Mouse (Mus musculus): ENCODE results near the gene Atp1a4. TPM values are rescaled to one million over a fixed set of nuclear protein-coding genes. Genes with fewer than 3 reads are reported as not detected.
A peak's percentile ranks its signal among the peaks of the same experiment; 100 is the strongest.

Atp1a4 gene
- polyA plus RNA-seq (2015; fragmentation: Nextera tagmentation; extraction: Ambion mirVana) = not detected in 2 replicates

GRCm38 (mm10) chr1:172258314-172258713 is at the start of gene Atp1a4:
Gene Atp1a4 (minus strand): TSS chr1:172258414.
- WGBS = 84% methylated on average over 6 of the region's 6 CpGs
- Histone ChIP-seq H3K36me3 (no peaks in the 10 kb centered on the region), H3K27ac (no peak within 1 kb of the TSS), H3K4me3 (no peak within 1 kb of the TSS), H3K9ac (no peak within 1 kb of the TSS), H3K4me1 (no peaks in the 10 kb centered on the region), H3K9me3 (no peaks in the 10 kb centered on the region), H3K27me3 (no peaks in the 10 kb centered on the region), H3K4me2 (no peak within 1 kb of the TSS)
- ATAC-seq (ENCODE audit: insufficient number of reproducible peaks, insufficient read depth, low FRiP score, low TSS enrichment, low read depth) = no peak

GRCm38 (mm10) chr1:172307936-172308335 is 49.7 kb upstream of the Atp1a4 start:
- Histone ChIP-seq H3K9ac (no peak overlapping the region), H3K27me3 (no peaks in the 10 kb centered on the region), H3K36me3 (no peaks in the 10 kb centered on the region), H3K27ac (0 out of 2 replicates have a peak overlapping the region, but pooled peaks have one; percentile 33), H3K4me2 (no peak overlapping the region), H3K9me3 (no peaks in the 10 kb centered on the region), H3K4me3 (no peak overlapping the region), H3K4me1 (peaks cover 26% of the 10 kb centered on the region)
- ATAC-seq (ENCODE audit: insufficient number of reproducible peaks, insufficient read depth, low FRiP score, low TSS enrichment, low read depth) = no peak
- WGBS = 58% methylated on average over 10 of the region's 10 CpGs

GRCm38 (mm10) chr1:172306885-172307284 is 48.7 kb upstream of the Atp1a4 start:
- H3K4me3 ChIP-seq = no peak overlapping the region
- no peak overlapping the region for H3K4me2 ChIP-seq
- no peak overlapping the region for H3K9ac ChIP-seq
- no peaks in the 10 kb centered on the region for H3K36me3 ChIP-seq
- H3K27me3 ChIP-seq = no peaks in the 10 kb centered on the region
- peaks cover 25% of the 10 kb centered on the region for H3K4me1 ChIP-seq
- WGBS = 66% methylated on average over 6 of the region's 6 CpGs
- H3K27ac ChIP-seq = no peak overlapping the region
- no peaks in the 10 kb centered on the region for H3K9me3 ChIP-seq
- no peak for ATAC-seq (ENCODE audit: insufficient number of reproducible peaks, insufficient read depth, low FRiP score, low TSS enrichment, low read depth)

- ATAC-seq (ENCODE audit: insufficient number of reproducible peaks, insufficient read depth, low FRiP score, low TSS enrichment, low read depth) = no peak
- 71% methylated on average over 4 of the region's 4 CpGs for WGBS
- no peaks in the 10 kb centered on the region for H3K36me3 ChIP-seq
- no peak overlapping the region for H3K4me2 ChIP-seq
- H3K9me3 ChIP-seq = no peaks in the 10 kb centered on the region
- no peak overlapping the region for H3K9ac ChIP-seq
- H3K27me3 ChIP-seq = no peaks in the 10 kb centered on the region
- no peak overlapping the region for H3K4me3 ChIP-seq
- H3K4me1 ChIP-seq = peaks cover 29% of the 10 kb centered on the region
- no peak overlapping the region for H3K27ac ChIP-seq
Observed at GRCm38 (mm10) chr1:172306196-172306595, 48.0 kb upstream of the Atp1a4 start.

GRCm38 (mm10) chr1:172305635-172306034 is 47.4 kb upstream of the Atp1a4 start:
- Histone ChIP-seq H3K4me3 (no peak overlapping the region), H3K27ac (no peak overlapping the region), H3K9me3 (no peaks in the 10 kb centered on the region), H3K4me1 (peaks cover 28% of the 10 kb centered on the region), H3K4me2 (no peak overlapping the region), H3K36me3 (no peaks in the 10 kb centered on the region), H3K9ac (no peak overlapping the region), H3K27me3 (no peaks in the 10 kb centered on the region)
- no peak for ATAC-seq (ENCODE audit: insufficient number of reproducible peaks, insufficient read depth, low FRiP score, low TSS enrichment, low read depth)
- 76% methylated on average over 3 of the region's 3 CpGs for WGBS

GRCm38 (mm10) chr1:172305153-172305552 is 46.9 kb upstream of the Atp1a4 start:
- H3K9ac ChIP-seq = no peak overlapping the region
- no peaks in the 10 kb centered on the region for H3K36me3 ChIP-seq
- no peaks in the 10 kb centered on the region for H3K9me3 ChIP-seq
- no peak overlapping the region for H3K27ac ChIP-seq
- H3K4me3 ChIP-seq = no peak overlapping the region
- peaks cover 23% of the 10 kb centered on the region for H3K4me1 ChIP-seq
- 93% methylated on average over 2 of the region's 2 CpGs for WGBS
- H3K4me2 ChIP-seq = no peak overlapping the region
- no peak for ATAC-seq (ENCODE audit: insufficient number of reproducible peaks, insufficient read depth, low FRiP score, low TSS enrichment, low read depth)
- no peaks in the 10 kb centered on the region for H3K27me3 ChIP-seq

GRCm38 (mm10) chr1:172304443-172304842 is 46.2 kb upstream of the Atp1a4 start:
- no peak overlapping the region for H3K27ac ChIP-seq
- no peaks in the 10 kb centered on the region for H3K9me3 ChIP-seq
- 78% methylated on average over 6 of the region's 6 CpGs for WGBS
- no peak overlapping the region for H3K4me3 ChIP-seq
- no peaks in the 10 kb centered on the region for H3K27me3 ChIP-seq
- H3K9ac ChIP-seq = no peak overlapping the region
- no peak overlapping the region for H3K4me2 ChIP-seq
- H3K4me1 ChIP-seq = peaks cover 16% of the 10 kb centered on the region
- H3K36me3 ChIP-seq = no peaks in the 10 kb centered on the region
- no peak for ATAC-seq (ENCODE audit: insufficient number of reproducible peaks, insufficient read depth, low FRiP score, low TSS enrichment, low read depth)

GRCm38 (mm10) chr1:172302851-172303250 is 44.6 kb upstream of the Atp1a4 start:
- Histone ChIP-seq H3K36me3 (no peaks in the 10 kb centered on the region), H3K27ac (no peak overlapping the region), H3K4me2 (no peak overlapping the region), H3K4me3 (no peak overlapping the region), H3K9ac (no peak overlapping the region), H3K27me3 (no peaks in the 10 kb centered on the region), H3K4me1 (peaks cover 20% of the 10 kb centered on the region), H3K9me3 (no peaks in the 10 kb centered on the region)
- 18% methylated on average over 6 of the region's 6 CpGs for WGBS
- ATAC-seq (ENCODE audit: insufficient number of reproducible peaks, insufficient read depth, low FRiP score, low TSS enrichment, low read depth) = no peak

GRCm38 (mm10) chr1:172302311-172302710 is 44.1 kb upstream of the Atp1a4 start:
- H3K27ac ChIP-seq = no peak overlapping the region
- peaks cover 25% of the 10 kb centered on the region for H3K4me1 ChIP-seq
- no peak overlapping the region for H3K4me2 ChIP-seq
- H3K4me3 ChIP-seq = no peak overlapping the region
- H3K9me3 ChIP-seq = no peaks in the 10 kb centered on the region
- no peak for ATAC-seq (ENCODE audit: insufficient number of reproducible peaks, insufficient read depth, low FRiP score, low TSS enrichment, low read depth)
- no peak overlapping the region for H3K9ac ChIP-seq
- H3K36me3 ChIP-seq = no peaks in the 10 kb centered on the region
- WGBS = 48% methylated on average over 3 of the region's 3 CpGs
- H3K27me3 ChIP-seq = no peaks in the 10 kb centered on the region

- no peak for ATAC-seq (ENCODE audit: insufficient number of reproducible peaks, insufficient read depth, low FRiP score, low TSS enrichment, low read depth)
- 48% methylated on average over 12 of the region's 12 CpGs for WGBS
- H3K4me3 ChIP-seq = no peak overlapping the region
- no peaks in the 10 kb centered on the region for H3K9me3 ChIP-seq
- H3K4me1 ChIP-seq = peaks cover 37% of the 10 kb centered on the region
- H3K9ac ChIP-seq = no peak overlapping the region
- H3K4me2 ChIP-seq = no peak overlapping the region
- H3K27me3 ChIP-seq = no peaks in the 10 kb centered on the region
- H3K27ac ChIP-seq = no peak overlapping the region
- no peaks in the 10 kb centered on the region for H3K36me3 ChIP-seq
Observed at GRCm38 (mm10) chr1:172301180-172301579, 43.0 kb upstream of the Atp1a4 start.

GRCm38 (mm10) chr1:172300247-172300646 is 42.0 kb upstream of the Atp1a4 start:
- Histone ChIP-seq H3K4me3 (no peak overlapping the region), H3K36me3 (no peaks in the 10 kb centered on the region), H3K27me3 (no peaks in the 10 kb centered on the region), H3K9me3 (no peaks in the 10 kb centered on the region), H3K27ac (no peak overlapping the region), H3K4me1 (peaks cover 46% of the 10 kb centered on the region), H3K9ac (no peak overlapping the region), H3K4me2 (no peak overlapping the region)
- ATAC-seq (ENCODE audit: insufficient number of reproducible peaks, insufficient read depth, low FRiP score, low TSS enrichment, low read depth) = no peak
- 66% methylated on average over 5 of the region's 5 CpGs for WGBS

GRCm38 (mm10) chr1:172299528-172299927 is 41.3 kb upstream of the Atp1a4 start:
- H3K36me3 ChIP-seq = no peaks in the 10 kb centered on the region
- no peaks in the 10 kb centered on the region for H3K9me3 ChIP-seq
- H3K4me3 ChIP-seq = no peak overlapping the region
- H3K4me1 ChIP-seq = peaks cover 49% of the 10 kb centered on the region
- H3K27ac ChIP-seq = no peak overlapping the region
- WGBS = 53% methylated on average over 7 of the region's 7 CpGs
- ATAC-seq (ENCODE audit: insufficient number of reproducible peaks, insufficient read depth, low FRiP score, low TSS enrichment, low read depth) = no peak
- no peak overlapping the region for H3K4me2 ChIP-seq
- no peaks in the 10 kb centered on the region for H3K27me3 ChIP-seq
- no peak overlapping the region for H3K9ac ChIP-seq
